Mouse (Mus musculus) lung, adult 18-20 months (tissue): ENCODE measurements at regions not wholly inside any gene's neighbourhood (a gene's known extent, or its start where the extent isn't known, plus 50 kb on each side); places are given as distances from the start of the nearest gene placed in this dataset.
"Not testable (repeated sequence)": the region's sequence is repeated elsewhere in the genome, so short reads cannot be mapped to it uniquely, and the experiment has no call there.

Experiments
- DNase-seq, 2 experiments: peaks; one replicate each; pipeline ENCODE4 v3.0.0; 2022; ENCODE audit warnings: mixed read lengths in 2 of 2

GRCm38 (mm10) chr5:26586108-26586507, 230.9 kb upstream of the Dpp6 start:
- DNase-seq: no peak

- no peak for DNase-seq
These were observed 226.1 kb upstream of the Dpp6 start for GRCm38 (mm10) chr5:26590886-26591285.

GRCm38 (mm10) chr5:26592341-26592740, 224.7 kb upstream of the Dpp6 start:
- DNase-seq: no peak

GRCm38 (mm10) chr5:26597991-26598390, 219.0 kb upstream of the Dpp6 start:
- DNase-seq: no peak

- DNase-seq: no peak
These were observed 197.7 kb upstream of the Dpp6 start for GRCm38 (mm10) chr5:26619272-26619671.

- DNase-seq: no peak
These were observed 194.9 kb upstream of the Dpp6 start for GRCm38 (mm10) chr5:26622116-26622515.

- DNase-seq: no peak
These were observed 145.5 kb upstream of the Dpp6 start for GRCm38 (mm10) chr5:26671478-26671877.

GRCm38 (mm10) chr5:26689775-26690174, 127.2 kb upstream of the Dpp6 start:
- DNase-seq: no peak

GRCm38 (mm10) chr5:26691121-26691520, 125.9 kb upstream of the Dpp6 start:
- no peak for DNase-seq

GRCm38 (mm10) chr5:26692013-26692412, 125.0 kb upstream of the Dpp6 start:
- no peak for DNase-seq

GRCm38 (mm10) chr5:26703621-26704020, 113.4 kb upstream of the Dpp6 start:
- not testable (repeated sequence) for DNase-seq

- DNase-seq: no peak
These were observed 109.3 kb upstream of the Dpp6 start for GRCm38 (mm10) chr5:26707661-26708060.

GRCm38 (mm10) chr5:26724491-26724890, 92.5 kb upstream of the Dpp6 start:
- DNase-seq: no peak

- no peak for DNase-seq
These were observed 91.0 kb upstream of the Dpp6 start for GRCm38 (mm10) chr5:26725953-26726352.

- DNase-seq: not testable (repeated sequence)
These were observed 65.8 kb upstream of the Dpp6 start for GRCm38 (mm10) chr5:26751196-26751595.

GRCm38 (mm10) chr5:26751601-26752305, 65.2 kb upstream of the Dpp6 start:
- not testable (repeated sequence) for DNase-seq

GRCm38 (mm10) chr5:26754129-26754528, 62.9 kb upstream of the Dpp6 start:
- not testable (repeated sequence) for DNase-seq
